Mouse (Mus musculus) kidney, embryonic 15.5 days (tissue): Measurements from ENCODE around the gene Cby1. TPM values are rescaled to one million over a fixed set of nuclear protein-coding genes. Genes with fewer than 3 reads are reported as not detected.
A peak's percentile ranks its signal among the peaks of the same experiment; 100 is the strongest.
"Not testable (repeated sequence)": the region's sequence is repeated elsewhere in the genome, so short reads cannot be mapped to it uniquely, and the experiment has no call there.

Source experiments
- ATAC-seq: fragments of 200-750 bp; cut with Nextera tagmentation; replicated peaks from 2 replicates; pipeline ENCODE4 v1.8.0; 2017; ENCODE audit warnings: moderate TSS enrichment; ENCODE audit not compliant: low FRiP score
- H3K27ac ChIP-seq: fragments of 300-500 bp; sonication (generic); 2 replicates; pipeline ENCODE4 v1.5.1; 2015; ENCODE audit warnings: mild to moderate bottlenecking, inconsistent platforms
- H3K27me3 ChIP-seq: fragments of 300-500 bp; sonication (generic); 2 replicates; pipeline ENCODE4 v1.6.1; 2015; ENCODE audit warnings: inconsistent platforms
- H3K36me3 ChIP-seq: fragments of 300-500 bp; sonication (generic); 2 replicates; pipeline ENCODE4 v1.6.1; 2015; ENCODE audit warnings: inconsistent platforms
- H3K4me1 ChIP-seq: fragments of 300-500 bp; sonication (generic); 2 replicates; pipeline ENCODE4 v1.6.1; 2015; ENCODE audit warnings: inconsistent platforms
- H3K4me2 ChIP-seq: fragments of 300-500 bp; sonication (generic); 2 replicates; pipeline ENCODE4 v1.6.1; 2015; ENCODE audit warnings: moderate library complexity, mild to moderate bottlenecking, inconsistent platforms
- H3K4me3 ChIP-seq: fragments of 300-500 bp; sonication (generic); replicated peaks from 2 replicates; pipeline ENCODE4 v1.5.1; 2015; ENCODE audit warnings: mild to moderate bottlenecking, inconsistent platforms
- H3K9ac ChIP-seq: fragments of 300-500 bp; sonication (generic); 2 replicates; pipeline ENCODE4 v1.6.1; 2015; ENCODE audit warnings: mild to moderate bottlenecking, inconsistent platforms
- H3K9me3 ChIP-seq: fragments of 300-500 bp; sonication (generic); replicated peaks from 2 replicates; pipeline ENCODE4 v1.6.1; 2016; ENCODE audit warnings: inconsistent platforms
- WGBS: fragments of 180-500 bp; shearing (Covaris S2); methylation state at CpG from one replicate; pipeline ENCODE4 v1.1.7; 2015; ENCODE audit warnings: mixed read lengths; 5-methylcytosine and 5-hydroxymethylcytosine counted together
- polyA plus RNA-seq: library from polyadenylated mRNA; unstranded; fragments of >200 nt; fragmentation: Nextera tagmentation; extraction: Ambion mirVana; gene quantifications from 2 replicates; pipeline ENCODE4 v1.2.1, GENCODE M21; 2015

Cby1 gene
- polyA plus RNA-seq, 1 experiment from 2014 or later: 56.6 TPM

GRCm38 (mm10) chr15:79651481-79651880 lies 7.5 kb upstream of the Cby1 start:
- H3K27ac ChIP-seq: no peak overlapping the region
- no peak overlapping the region for H3K9ac ChIP-seq
- peaks cover 5% of the 10 kb centered on the region; the same call in 1 of the 2 replicates for H3K36me3 ChIP-seq
- H3K4me2 ChIP-seq: no peak overlapping the region
- H3K9me3 ChIP-seq: no peaks in the 10 kb centered on the region
- no peak overlapping the region for H3K4me3 ChIP-seq
- no peaks in the 10 kb centered on the region for H3K4me1 ChIP-seq
- no peaks in the 10 kb centered on the region for H3K27me3 ChIP-seq
- ATAC-seq: no peak
- 82% methylated on average over 4 of the region's 4 CpGs for WGBS

- ATAC-seq: no peak
- no peaks in the 10 kb centered on the region for H3K27me3 ChIP-seq
- H3K4me3 ChIP-seq: no peak overlapping the region
- H3K4me1 ChIP-seq: peaks cover 11% of the 10 kb centered on the region
- 0 out of 2 replicates have a peak, but pooled peaks cover 2% of the 10 kb centered on the region for H3K36me3 ChIP-seq
- H3K4me2 ChIP-seq: no peak overlapping the region
- WGBS: 91% methylated on average over 14 of the region's 14 CpGs
- H3K27ac ChIP-seq: no peak overlapping the region
- H3K9me3 ChIP-seq: no peaks in the 10 kb centered on the region
- no peak overlapping the region for H3K9ac ChIP-seq
Measured at GRCm38 (mm10) chr15:79656451-79656850, 2.5 kb upstream of the Cby1 start.

- Histone ChIP-seq H3K9ac (peak overlapping the region; percentile 76), H3K4me2 (peak overlapping the region; percentile 88), H3K4me1 (peaks cover 11% of the 10 kb centered on the region), H3K27ac (peak overlapping the region; percentile 98), H3K36me3 (peaks cover 17% of the 10 kb centered on the region), H3K27me3 (no peaks in the 10 kb centered on the region), H3K9me3 (no peaks in the 10 kb centered on the region), H3K4me3 (peak overlapping the region; percentile 72)
- peak; percentile 17 for ATAC-seq
- 2% methylated on average over 16 of the region's 16 CpGs for WGBS
Measured at GRCm38 (mm10) chr15:79657837-79658530, 1.0 kb upstream of the Cby1 start.

- no peaks in the 10 kb centered on the region for H3K9me3 ChIP-seq
- H3K27me3 ChIP-seq: no peaks in the 10 kb centered on the region
- no peak overlapping the region for H3K27ac ChIP-seq
- H3K9ac ChIP-seq: no peak overlapping the region
- no peak for ATAC-seq
- 74% methylated on average over 4 of the region's 4 CpGs for WGBS
- H3K4me1 ChIP-seq: peaks cover 11% of the 10 kb centered on the region
- H3K4me3 ChIP-seq: no peak overlapping the region
- no peak overlapping the region for H3K4me2 ChIP-seq
- peaks cover 39% of the 10 kb centered on the region for H3K36me3 ChIP-seq
Measured at GRCm38 (mm10) chr15:79661852-79662251, 2.9 kb downstream of the Cby1 start.

GRCm38 (mm10) chr15:79664666-79665065 lies 5.7 kb downstream of the Cby1 start:
- Histone ChIP-seq H3K36me3 (peaks cover 42% of the 10 kb centered on the region), H3K4me1 (peaks cover 2% of the 10 kb centered on the region), H3K4me2 (no peak overlapping the region), H3K4me3 (no peak overlapping the region), H3K27ac (no peak overlapping the region), H3K9ac (no peak overlapping the region), H3K9me3 (no peaks in the 10 kb centered on the region), H3K27me3 (no peaks in the 10 kb centered on the region)
- no peak for ATAC-seq
- WGBS: 93% methylated on average over 8 of the region's 8 CpGs

GRCm38 (mm10) chr15:79669195-79669594 lies 10.2 kb downstream of the Cby1 start:
- Histone ChIP-seq H3K27me3 (no peaks in the 10 kb centered on the region), H3K4me2 (no peak overlapping the region), H3K9ac (no peak overlapping the region), H3K36me3 (peaks cover 43% of the 10 kb centered on the region), H3K4me3 (no peak overlapping the region), H3K4me1 (peaks cover 8% of the 10 kb centered on the region), H3K9me3 (no peaks in the 10 kb centered on the region), H3K27ac (no peak overlapping the region)
- WGBS: 63% methylated on average over 10 of the region's 10 CpGs
- ATAC-seq: no peak

GRCm38 (mm10) chr15:79670249-79670971 lies 11.4 kb downstream of the Cby1 start, which contains the start of gene Tomm22:
Gene Tomm22, plus strand, starts transcription at chr15:79670861.
- H3K27me3 ChIP-seq: no peaks in the 10 kb centered on the region

GRCm38 (mm10) chr15:79670972-79671299 lies 11.9 kb downstream of the Cby1 start:
- Histone ChIP-seq H3K9ac (peak overlapping the region; percentile 86), H3K4me2 (peak overlapping the region; percentile 73), H3K36me3 (peaks cover 54% of the 10 kb centered on the region), H3K9me3 (no peaks in the 10 kb centered on the region), H3K4me1 (peaks cover 8% of the 10 kb centered on the region), H3K27ac (no peak overlapping the region), H3K27me3 (no peaks in the 10 kb centered on the region), H3K4me3 (peak overlapping the region; percentile 97)
- WGBS: under 1% methylated on average over 37 of the region's 37 CpGs
- peak; percentile 47 for ATAC-seq

More at GRCm38 (mm10) chr15:79670249-79670971, 11.4 kb downstream of the Cby1 start, which contains the start of gene Tomm22:
- Histone ChIP-seq H3K4me3 (peak within 1 kb of the TSS; percentile 97), H3K36me3 (peaks cover 54% of the 10 kb centered on the region), H3K9me3 (no peaks in the 10 kb centered on the region), H3K4me1 (peaks cover 8% of the 10 kb centered on the region), H3K4me2 (peak within 1 kb of the TSS; percentile 73), H3K9ac (peak within 1 kb of the TSS; percentile 86), H3K27ac (no peak within 1 kb of the TSS)
- WGBS: 18% methylated on average over 33 of the region's 33 CpGs
- peak; percentile 96 for ATAC-seq

GRCm38 (mm10) chr15:79671828-79672348 lies 12.9 kb downstream of the Cby1 start:
- Histone ChIP-seq H3K4me3 (peak overlapping the region; percentile 97), H3K36me3 (peaks cover 55% of the 10 kb centered on the region), H3K4me2 (peak overlapping the region; percentile 73)
- not testable (repeated sequence) for ATAC-seq, H3K9ac ChIP-seq, H3K4me1 ChIP-seq, H3K27ac ChIP-seq, H3K27me3 ChIP-seq, H3K9me3 ChIP-seq
- WGBS: 82% methylated on average over 11 of the region's 11 CpGs

GRCm38 (mm10) chr15:79677936-79678335 lies 18.9 kb downstream of the Cby1 start:
- Histone ChIP-seq H3K9me3 (no peaks in the 10 kb centered on the region), H3K4me2 (no peak overlapping the region), H3K4me1 (peaks cover 18% of the 10 kb centered on the region), H3K4me3 (no peak overlapping the region), H3K36me3 (peaks cover 54% of the 10 kb centered on the region), H3K27ac (peak overlapping the region; percentile 72), H3K27me3 (no peaks in the 10 kb centered on the region), H3K9ac (no peak overlapping the region)
- 79% methylated on average over 2 of the region's 2 CpGs for WGBS
- ATAC-seq: 0 out of 2 replicates have a peak, but pooled peaks have one; percentile 33

- Histone ChIP-seq H3K27me3 (no peaks in the 10 kb centered on the region), H3K36me3 (peaks cover 14% of the 10 kb centered on the region), H3K27ac (no peak overlapping the region), H3K4me2 (no peak overlapping the region), H3K9ac (no peak overlapping the region), H3K4me3 (no peak overlapping the region), H3K9me3 (no peaks in the 10 kb centered on the region), H3K4me1 (peaks cover 55% of the 10 kb centered on the region)
- 86% methylated on average over 4 of the region's 4 CpGs for WGBS
- no peak for ATAC-seq
Measured at GRCm38 (mm10) chr15:79681973-79682372, 23.0 kb downstream of the Cby1 start.

GRCm38 (mm10) chr15:79683146-79683545 lies 24.1 kb downstream of the Cby1 start:
- no peaks in the 10 kb centered on the region for H3K27me3 ChIP-seq
- no peak overlapping the region for H3K27ac ChIP-seq
- H3K4me1 ChIP-seq: peaks cover 54% of the 10 kb centered on the region
- no peak overlapping the region for H3K4me2 ChIP-seq
- 63% methylated on average over 6 of the region's 6 CpGs for WGBS
- ATAC-seq: no peak
- no peak overlapping the region for H3K4me3 ChIP-seq
- H3K9me3 ChIP-seq: no peaks in the 10 kb centered on the region
- peaks cover 4% of the 10 kb centered on the region for H3K36me3 ChIP-seq
- H3K9ac ChIP-seq: no peak overlapping the region
